Comparison of ENCODE assay signal across 7 mouse cellular contexts in genomic region chr13:21161591-21161990, GRCm38 (mm10). TPM values are rescaled to one million over a fixed set of nuclear protein-coding genes. Genes with fewer than 3 reads are reported as not detected.
DNase-seq lines count a peak whose midpoint lies in the region; ATAC-seq and TF ChIP-seq lines count a peak whose summit lies in the region.

No protein-coding gene starts in this region.

- H3K27ac ChIP-seq in lung, embryonic 16.5 days (ENCODE audit: low read length), result no peak overlapping the region
- no peak overlapping the region for H3K27ac ChIP-seq in forebrain, postnatal 0 days (ENCODE audit: low read depth, low read length)
- H3K27ac ChIP-seq in liver, embryonic 12.5 days, result no peak overlapping the region
- H3K27ac ChIP-seq in stomach, embryonic 16.5 days (ENCODE audit: low read length), result no peak overlapping the region

- WGBS in lung, embryonic 16.5 days, result 35% methylated on average over 2 of the region's 2 CpGs
- 16% methylated on average over 2 of the region's 2 CpGs for WGBS in forebrain, postnatal 0 days
- 39% methylated on average over 2 of the region's 2 CpGs for WGBS in liver, embryonic 12.5 days (ENCODE audit: insufficient replicate concordance)
- 41% methylated on average over 2 of the region's 2 CpGs for WGBS in stomach, embryonic 16.5 days

- H3K4me3 ChIP-seq in lung, embryonic 16.5 days (ENCODE audit: low read length), result peak overlapping the region; percentile 86
- peak overlapping the region; percentile 61 for H3K4me3 ChIP-seq in forebrain, postnatal 0 days (ENCODE audit: low read depth, low read length)
- peak overlapping the region; percentile 67 for H3K4me3 ChIP-seq in liver, embryonic 12.5 days
- peak overlapping the region; percentile 83 for H3K4me3 ChIP-seq in stomach, embryonic 16.5 days (replicated peaks; ENCODE audit: low read length)

- no peak for ATAC-seq in lung, embryonic 16.5 days (ENCODE audit: low read depth)
- peak; percentile 24; the same call in 1 of the 2 replicates for ATAC-seq in forebrain, postnatal 0 days
- no peak for ATAC-seq in liver, embryonic 12.5 days
- ATAC-seq in stomach, embryonic 16.5 days (ENCODE audit: insufficient read depth, low FRiP score), result no peak

- no peak for DNase-seq in lung, postnatal 14 days
- no peak for DNase-seq in forebrain, postnatal 0 days
- DNase-seq in thymus, postnatal 25 days, result no peak
- no peak for DNase-seq in layer of hippocampus, postnatal 25 days (ENCODE audit: extremely low spot score in 1 of 2, low spot score in 1 of 2)

- no peak for TF ChIP-seq CTCF in forebrain, postnatal 0 days (IDR thresholded peaks at IDR 0.05; ENCODE audit: low read depth)

- H3K9me3 ChIP-seq in lung, embryonic 16.5 days (ENCODE audit: control insufficient read depth, low read length), result no peaks in the 10 kb centered on the region
- H3K9me3 ChIP-seq in forebrain, postnatal 0 days (ENCODE audit: low read length), result no peaks in the 10 kb centered on the region
- H3K9me3 ChIP-seq in liver, embryonic 12.5 days (replicated peaks), result no peaks in the 10 kb centered on the region
- H3K9me3 ChIP-seq in stomach, embryonic 16.5 days (replicated peaks; ENCODE audit: control insufficient read depth, low read length), result no peaks in the 10 kb centered on the region

- H3K9ac ChIP-seq in lung, embryonic 16.5 days (ENCODE audit: low read length), result no peak overlapping the region
- H3K9ac ChIP-seq in forebrain, postnatal 0 days, result no peak overlapping the region
- 0 out of 2 replicates have a peak overlapping the region, but pooled peaks have one; percentile 41 for H3K9ac ChIP-seq in liver, embryonic 12.5 days
- no peak overlapping the region for H3K9ac ChIP-seq in stomach, embryonic 16.5 days (ENCODE audit: low read length)

- H3K4me1 ChIP-seq in lung, embryonic 16.5 days (replicated peaks; ENCODE audit: control insufficient read depth, insufficient read depth, low read length), result peaks cover 5% of the 10 kb centered on the region; the same call in 1 of the 2 replicates
- H3K4me1 ChIP-seq in forebrain, postnatal 0 days (ENCODE audit: insufficient read depth), result no peaks in the 10 kb centered on the region
- H3K4me1 ChIP-seq in liver, embryonic 12.5 days, result peaks cover 38% of the 10 kb centered on the region
- peaks cover 8% of the 10 kb centered on the region; the same call in 1 of the 2 replicates for H3K4me1 ChIP-seq in stomach, embryonic 16.5 days (ENCODE audit: control insufficient read depth, insufficient read depth, low read length)

- no peaks in the 10 kb centered on the region for H3K36me3 ChIP-seq in lung, embryonic 16.5 days (ENCODE audit: control insufficient read depth, insufficient read depth, low read length)
- H3K36me3 ChIP-seq in forebrain, postnatal 0 days (ENCODE audit: insufficient read depth), result no peaks in the 10 kb centered on the region
- H3K36me3 ChIP-seq in liver, embryonic 12.5 days, result no peaks in the 10 kb centered on the region
- H3K36me3 ChIP-seq in stomach, embryonic 16.5 days (ENCODE audit: control insufficient read depth, insufficient read depth, low read length), result no peaks in the 10 kb centered on the region

- H3K27me3 ChIP-seq in lung, embryonic 16.5 days (ENCODE audit: control insufficient read depth, insufficient read depth, low read depth, low read length), result no peaks in the 10 kb centered on the region
- no peaks in the 10 kb centered on the region for H3K27me3 ChIP-seq in forebrain, postnatal 0 days (ENCODE audit: insufficient read depth, low read length)
- H3K27me3 ChIP-seq in liver, embryonic 12.5 days (replicated peaks), result peaks cover 41% of the 10 kb centered on the region
- no peaks in the 10 kb centered on the region for H3K27me3 ChIP-seq in stomach, embryonic 16.5 days (ENCODE audit: control insufficient read depth, insufficient read depth, low read length)

- H3K4me2 ChIP-seq in lung, embryonic 16.5 days (ENCODE audit: low read depth, low read length), result peak overlapping the region; percentile 93
- peak overlapping the region; percentile 92 for H3K4me2 ChIP-seq in forebrain, postnatal 0 days (ENCODE audit: low read depth)
- H3K4me2 ChIP-seq in liver, embryonic 12.5 days, result peak overlapping the region; percentile 87
- peak overlapping the region; percentile 49 for H3K4me2 ChIP-seq in stomach, embryonic 16.5 days (ENCODE audit: low read depth, low read length)

RNA-seq across cellular contexts. Expression of gene Olfr1368, which starts 15.9 kb away (rescaled TPM):
- not detected in 2 replicates for polyA plus RNA-seq in lung, embryonic 16.5 days (2015; fragmentation: Nextera tagmentation; extraction: Ambion mirVana)
- total RNA-seq in forebrain, postnatal 0 days (2014; rRNA removed), result not detected in 2 replicates
- not detected in 2 replicates for polyA plus RNA-seq in forebrain, postnatal 0 days (2015; fragmentation: Nextera tagmentation; extraction: Ambion mirVana)
- polyA plus RNA-seq in liver, embryonic 12.5 days (2016; fragmentation: Nextera tagmentation; extraction: Ambion mirVana), result not detected in 2 replicates
- polyA plus RNA-seq in stomach, embryonic 16.5 days (2015; fragmentation: Nextera tagmentation; extraction: Ambion mirVana), result not detected in 2 replicates
- not detected for total RNA-seq in layer of hippocampus, postnatal 25 days (2021)

RNA-seq across cellular contexts. Expression of gene Trim27, which starts 17.7 kb away (rescaled TPM):
- polyA plus RNA-seq in lung, embryonic 16.5 days (2015; fragmentation: Nextera tagmentation; extraction: Ambion mirVana), result 105 and 108 TPM in 2 replicates
- 81.7 and 90.9 TPM in 2 replicates for total RNA-seq in forebrain, postnatal 0 days (2014; rRNA removed)
- 72.7 and 85.3 TPM in 2 replicates for polyA plus RNA-seq in forebrain, postnatal 0 days (2015; fragmentation: Nextera tagmentation; extraction: Ambion mirVana)
- 129 and 132 TPM in 2 replicates for polyA plus RNA-seq in liver, embryonic 12.5 days (2016; fragmentation: Nextera tagmentation; extraction: Ambion mirVana)
- polyA plus RNA-seq in stomach, embryonic 16.5 days (2015; fragmentation: Nextera tagmentation; extraction: Ambion mirVana), result 84.2 and 84.3 TPM in 2 replicates
- 10 to 100 TPM; 37.8 to 42.2 TPM for total RNA-seq in layer of hippocampus, postnatal 25 days (2021)

RNA-seq across cellular contexts. Expression of gene Olfr263, which starts 32.2 kb away (rescaled TPM):
- polyA plus RNA-seq in lung, embryonic 16.5 days (2015; fragmentation: Nextera tagmentation; extraction: Ambion mirVana), result not detected in 2 replicates
- total RNA-seq in forebrain, postnatal 0 days (2014; rRNA removed), result not detected in 2 replicates
- not detected in 2 replicates for polyA plus RNA-seq in forebrain, postnatal 0 days (2015; fragmentation: Nextera tagmentation; extraction: Ambion mirVana)
- polyA plus RNA-seq in liver, embryonic 12.5 days (2016; fragmentation: Nextera tagmentation; extraction: Ambion mirVana), result not detected in 2 replicates
- not detected in 2 replicates for polyA plus RNA-seq in stomach, embryonic 16.5 days (2015; fragmentation: Nextera tagmentation; extraction: Ambion mirVana)
- not detected for total RNA-seq in layer of hippocampus, postnatal 25 days (2021)

RNA-seq across cellular contexts. Expression of gene Olfr1369-ps1, which starts 50.3 kb away (rescaled TPM):
- polyA plus RNA-seq in lung, embryonic 16.5 days (2015; fragmentation: Nextera tagmentation; extraction: Ambion mirVana), result not detected in 2 replicates
- total RNA-seq in forebrain, postnatal 0 days (2014; rRNA removed), result not detected in 2 replicates
- polyA plus RNA-seq in forebrain, postnatal 0 days (2015; fragmentation: Nextera tagmentation; extraction: Ambion mirVana), result not detected in 2 replicates
- polyA plus RNA-seq in liver, embryonic 12.5 days (2016; fragmentation: Nextera tagmentation; extraction: Ambion mirVana), result 0.10 TPM in 2 replicates
- polyA plus RNA-seq in stomach, embryonic 16.5 days (2015; fragmentation: Nextera tagmentation; extraction: Ambion mirVana), result not detected in 2 replicates
- total RNA-seq in layer of hippocampus, postnatal 25 days (2021), result not detected
